Mouse (Mus musculus): ENCODE results near the gene Anxa10. TPM values are rescaled to one million over a fixed set of nuclear protein-coding genes. Genes with fewer than 3 reads are reported as not detected.

Gene Anxa10
- 562 and 617 TPM in 2 replicates for polyA plus RNA-seq (2015; fragmentation: Nextera tagmentation; extraction: Ambion mirVana)

- Histone ChIP-seq H3K4me1 (replicated peaks; ENCODE audit: control insufficient read depth, insufficient read depth) (no peaks in the 10 kb centered on the region), H3K9ac (ENCODE audit: low read length) (no peak within 1 kb of the TSS), H3K27ac (replicated peaks) (no peak within 1 kb of the TSS; the same call in 1 of the 2 replicates), H3K4me2 (replicated peaks; ENCODE audit: low read depth) (no peak within 1 kb of the TSS), H3K36me3 (ENCODE audit: control insufficient read depth, insufficient read depth, low read length) (no peaks in the 10 kb centered on the region), H3K4me3 (ENCODE audit: low read depth, low read length) (no peak within 1 kb of the TSS), H3K9me3 (ENCODE audit: control insufficient read depth, low read length) (no peaks in the 10 kb centered on the region), H3K27me3 (ENCODE audit: control insufficient read depth, insufficient read depth, low read length) (no peaks in the 10 kb centered on the region)
- peak; percentile 94 for ATAC-seq (ENCODE audit: low FRiP score, low TSS enrichment)
- TF ChIP-seq CTCF (IDR thresholded peaks at IDR 0.05; ENCODE audit: low read depth) = no peak
- no peak for TF ChIP-seq EP300 (optimal IDR thresholded peaks at IDR 0.05)
- WGBS = 52% methylated on average over 2 of the region's 2 CpGs
- peak; percentile 24 for DNase-seq (ENCODE audit: low spot score)
Observed at GRCm38 (mm10) chr8:62123098-62123497, at the start of gene Anxa10. Anxa10 (minus strand) TSS chr8:62123150.

GRCm38 (mm10) chr8:62132662-62133366, 9.9 kb upstream of the Anxa10 start:
- no peaks in the 10 kb centered on the region for H3K9me3 ChIP-seq (ENCODE audit: control insufficient read depth, low read length)
- WGBS = 74% methylated on average over 3 of the region's 3 CpGs
- no peak overlapping the region for H3K4me3 ChIP-seq (ENCODE audit: low read depth, low read length)
- H3K9ac ChIP-seq (ENCODE audit: low read length) = no peak overlapping the region
- peak; percentile 95 for ATAC-seq (ENCODE audit: low FRiP score, low TSS enrichment)
- H3K36me3 ChIP-seq (ENCODE audit: control insufficient read depth, insufficient read depth, low read length) = no peaks in the 10 kb centered on the region
- H3K27ac ChIP-seq (replicated peaks) = no peak overlapping the region
- no peaks in the 10 kb centered on the region for H3K27me3 ChIP-seq (ENCODE audit: control insufficient read depth, insufficient read depth, low read length)
- no peak overlapping the region for H3K4me2 ChIP-seq (replicated peaks; ENCODE audit: low read depth)
- H3K4me1 ChIP-seq (replicated peaks; ENCODE audit: control insufficient read depth, insufficient read depth) = no peaks in the 10 kb centered on the region
- TF ChIP-seq EP300 (optimal IDR thresholded peaks at IDR 0.05) = no peak
- TF ChIP-seq CTCF (IDR thresholded peaks at IDR 0.05; ENCODE audit: low read depth) = peak; percentile 55
- no peak for DNase-seq (ENCODE audit: low spot score)

- Histone ChIP-seq H3K27ac (replicated peaks) (no peak overlapping the region), H3K27me3 (ENCODE audit: control insufficient read depth, insufficient read depth, low read length) (no peaks in the 10 kb centered on the region), H3K36me3 (ENCODE audit: control insufficient read depth, insufficient read depth, low read length) (no peaks in the 10 kb centered on the region), H3K4me3 (ENCODE audit: low read depth, low read length) (no peak overlapping the region), H3K9ac (ENCODE audit: low read length) (no peak overlapping the region), H3K9me3 (ENCODE audit: control insufficient read depth, low read length) (no peaks in the 10 kb centered on the region), H3K4me1 (replicated peaks; ENCODE audit: control insufficient read depth, insufficient read depth) (no peaks in the 10 kb centered on the region), H3K4me2 (replicated peaks; ENCODE audit: low read depth) (no peak overlapping the region)
- ATAC-seq (ENCODE audit: low FRiP score, low TSS enrichment) (no peak), DNase-seq (ENCODE audit: low spot score) (no peak)
- 80% methylated on average over 2 of the region's 2 CpGs for WGBS
- no peak for TF ChIP-seq CTCF (IDR thresholded peaks at IDR 0.05; ENCODE audit: low read depth)
- TF ChIP-seq EP300 (optimal IDR thresholded peaks at IDR 0.05) = no peak
Observed at GRCm38 (mm10) chr8:62097213-62097612, 25.7 kb downstream of the Anxa10 start.

GRCm38 (mm10) chr8:62081804-62082203, 41.1 kb downstream of the Anxa10 start:
- no peak overlapping the region for H3K9ac ChIP-seq (ENCODE audit: low read length)
- TF ChIP-seq EP300 (optimal IDR thresholded peaks at IDR 0.05) (no peak), CTCF (IDR thresholded peaks at IDR 0.05; ENCODE audit: low read depth) (no peak)
- no peaks in the 10 kb centered on the region for H3K36me3 ChIP-seq (ENCODE audit: control insufficient read depth, insufficient read depth, low read length)
- WGBS = 73% methylated on average over 2 of the region's 2 CpGs
- no peaks in the 10 kb centered on the region for H3K9me3 ChIP-seq (ENCODE audit: control insufficient read depth, low read length)
- DNase-seq (ENCODE audit: low spot score) (no peak), ATAC-seq (ENCODE audit: low FRiP score, low TSS enrichment) (no peak)
- no peaks in the 10 kb centered on the region for H3K27me3 ChIP-seq (ENCODE audit: control insufficient read depth, insufficient read depth, low read length)
- no peak overlapping the region for H3K27ac ChIP-seq (replicated peaks)
- no peak overlapping the region for H3K4me2 ChIP-seq (replicated peaks; ENCODE audit: low read depth)
- no peak overlapping the region for H3K4me3 ChIP-seq (ENCODE audit: low read depth, low read length)
- H3K4me1 ChIP-seq (replicated peaks; ENCODE audit: control insufficient read depth, insufficient read depth) = no peaks in the 10 kb centered on the region

- H3K27me3 ChIP-seq (ENCODE audit: control insufficient read depth, insufficient read depth, low read length) = no peaks in the 10 kb centered on the region
- TF ChIP-seq CTCF (IDR thresholded peaks at IDR 0.05; ENCODE audit: low read depth) (peak; percentile 78), EP300 (optimal IDR thresholded peaks at IDR 0.05) (no peak)
- no peak for DNase-seq (ENCODE audit: low spot score)
- no peak overlapping the region for H3K9ac ChIP-seq (ENCODE audit: low read length)
- 39% methylated on average over 3 of the region's 3 CpGs for WGBS
- H3K4me3 ChIP-seq (ENCODE audit: low read depth, low read length) = no peak overlapping the region
- ATAC-seq (ENCODE audit: low FRiP score, low TSS enrichment) = no peak
- H3K4me1 ChIP-seq (replicated peaks; ENCODE audit: control insufficient read depth, insufficient read depth) = no peaks in the 10 kb centered on the region
- no peaks in the 10 kb centered on the region for H3K9me3 ChIP-seq (ENCODE audit: control insufficient read depth, low read length)
- H3K36me3 ChIP-seq (ENCODE audit: control insufficient read depth, insufficient read depth, low read length) = no peaks in the 10 kb centered on the region
- no peak overlapping the region for H3K4me2 ChIP-seq (replicated peaks; ENCODE audit: low read depth)
- no peak overlapping the region for H3K27ac ChIP-seq (replicated peaks)
Observed at GRCm38 (mm10) chr8:62080195-62080802, 42.7 kb downstream of the Anxa10 start.

GRCm38 (mm10) chr8:62068305-62068704, 54.6 kb downstream of the Anxa10 start:
- H3K27me3 ChIP-seq (ENCODE audit: control insufficient read depth, insufficient read depth, low read length) = no peaks in the 10 kb centered on the region

More at GRCm38 (mm10) chr8:62068305-62068704, 54.6 kb downstream of the Anxa10 start:
- no peaks in the 10 kb centered on the region for H3K4me1 ChIP-seq (replicated peaks; ENCODE audit: control insufficient read depth, insufficient read depth)
- H3K9ac ChIP-seq (ENCODE audit: low read length) = no peak overlapping the region
- no peak overlapping the region for H3K4me3 ChIP-seq (ENCODE audit: low read depth, low read length)
- H3K36me3 ChIP-seq (ENCODE audit: control insufficient read depth, insufficient read depth, low read length) = no peaks in the 10 kb centered on the region
- no peak overlapping the region for H3K27ac ChIP-seq (replicated peaks)
- ATAC-seq (ENCODE audit: low FRiP score, low TSS enrichment) (no peak), DNase-seq (ENCODE audit: low spot score) (no peak)
- TF ChIP-seq EP300 (optimal IDR thresholded peaks at IDR 0.05) (no peak), CTCF (IDR thresholded peaks at IDR 0.05; ENCODE audit: low read depth) (no peak)
- H3K4me2 ChIP-seq (replicated peaks; ENCODE audit: low read depth) = no peak overlapping the region
- H3K9me3 ChIP-seq (ENCODE audit: control insufficient read depth, low read length) = no peaks in the 10 kb centered on the region

Measured in stomach, postnatal 0 days (tissue).